Mouse (Mus musculus) c-Kit-positive CD71-positive TER-119-positive erythroid progenitor cells, embryonic 14.5 days (primary cell): ENCODE results near the gene AC124502.3.
"Not testable (repeated sequence)": the region's sequence is repeated elsewhere in the genome, so short reads cannot be mapped to it uniquely, and the experiment has no call there.

Experiments used
- DNase-seq: peaks from one replicate; pipeline ENCODE4 v3.0.0-alpha.2; 2013; ENCODE audit warnings: low spot score

Gene AC124502.3

DNA sequence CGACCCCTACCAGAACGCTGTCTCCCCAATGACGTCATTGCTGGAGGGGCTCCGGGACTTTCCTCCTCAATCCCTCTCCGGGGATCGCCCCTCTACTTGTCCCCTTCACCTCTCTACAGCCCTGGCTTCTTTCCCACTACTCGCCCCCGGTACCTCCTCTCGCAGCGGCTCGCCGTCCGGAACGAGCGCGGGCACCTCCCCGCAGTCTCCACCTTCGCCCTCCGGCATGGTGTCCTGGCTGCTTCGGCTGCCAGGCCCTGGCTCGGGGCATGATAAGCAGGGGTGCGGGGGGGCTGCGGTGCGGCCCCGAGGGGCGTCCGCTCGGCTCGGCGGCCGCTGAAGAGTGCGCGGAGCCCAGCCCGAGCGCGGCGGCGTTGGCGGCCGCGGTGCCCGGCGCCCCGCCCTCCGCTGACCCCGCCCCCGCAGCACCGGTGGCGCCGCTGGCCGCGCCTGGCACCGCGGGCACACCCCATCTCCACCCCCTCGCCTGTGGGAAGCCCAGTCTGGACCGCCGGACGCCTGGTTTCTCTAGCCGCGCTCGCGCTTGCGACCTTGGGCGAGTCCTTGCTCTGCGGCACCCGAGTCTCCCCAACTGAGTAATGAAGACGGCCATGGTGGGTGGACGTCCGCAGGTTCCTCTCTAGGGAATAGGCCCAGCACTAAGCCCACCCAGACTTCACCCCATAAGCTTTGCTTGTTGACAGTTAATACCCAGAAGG, 46.6 kb downstream of the AC124502.3 start, which contains the start of gene Tmem151a:
Gene Tmem151a, minus strand, starts transcription at position 387 of the 719 bp plus-strand sequence.
- no peak for DNase-seq

GRCm38 (mm10) chr19:5086533-5086932, 47.8 kb downstream of the AC124502.3 start:
- DNase-seq: not testable (repeated sequence)

DNA sequence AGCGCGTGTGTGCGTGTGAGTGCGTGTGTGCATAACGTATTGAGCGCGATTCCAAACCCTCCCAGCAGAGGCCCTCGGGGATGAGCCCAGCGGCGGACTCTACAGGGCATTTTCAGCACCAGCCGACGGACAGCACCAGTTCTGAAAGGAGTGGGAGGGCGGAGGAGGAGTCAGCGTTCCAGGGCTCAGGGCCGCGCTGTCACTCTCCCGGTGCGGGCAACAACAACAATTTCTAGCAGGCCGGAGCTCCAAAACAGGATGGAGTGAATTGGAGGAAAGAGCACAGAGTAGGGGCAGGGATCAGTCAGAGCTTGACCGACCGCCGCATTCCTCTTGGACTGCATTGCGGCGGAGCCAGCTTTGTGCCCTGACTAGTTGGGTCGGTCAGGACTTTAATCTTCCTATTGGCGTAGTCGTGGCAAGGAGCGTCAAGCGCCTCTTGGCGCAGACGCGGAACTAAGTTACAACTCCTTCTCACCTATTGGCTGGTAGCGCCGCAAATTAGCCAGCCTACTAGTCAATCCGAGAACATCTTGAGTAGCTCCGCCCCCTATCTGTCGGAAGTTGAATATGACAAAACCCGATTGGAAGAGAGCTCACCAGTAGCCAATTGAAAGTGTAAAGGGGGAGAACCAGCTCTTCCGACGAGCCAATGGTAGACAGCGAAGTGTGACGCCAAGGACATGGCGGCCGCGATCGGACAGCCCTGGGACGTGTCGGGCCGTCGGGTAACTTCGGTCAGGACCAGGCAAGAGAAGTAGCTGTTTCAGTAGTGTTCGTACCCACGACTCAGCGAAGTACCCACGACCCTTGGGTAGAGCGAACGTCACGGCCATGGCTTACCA, 49.4 kb downstream of the AC124502.3 start, which contains the start of gene Yif1a:
Gene Yif1a, plus strand, starts transcription at position 655 of the 845 bp plus-strand sequence.
- DNase-seq: peak; percentile 97

- DNase-seq: no peak
These were observed 50.6 kb downstream of the AC124502.3 start for GRCm38 (mm10) chr19:5089324-5089723.

- DNase-seq: no peak
These were observed 53.4 kb downstream of the AC124502.3 start for GRCm38 (mm10) chr19:5092083-5092482.

GRCm38 (mm10) chr19:5093481-5094242, 55.0 kb downstream of the AC124502.3 start:
- no peak for DNase-seq

DNA sequence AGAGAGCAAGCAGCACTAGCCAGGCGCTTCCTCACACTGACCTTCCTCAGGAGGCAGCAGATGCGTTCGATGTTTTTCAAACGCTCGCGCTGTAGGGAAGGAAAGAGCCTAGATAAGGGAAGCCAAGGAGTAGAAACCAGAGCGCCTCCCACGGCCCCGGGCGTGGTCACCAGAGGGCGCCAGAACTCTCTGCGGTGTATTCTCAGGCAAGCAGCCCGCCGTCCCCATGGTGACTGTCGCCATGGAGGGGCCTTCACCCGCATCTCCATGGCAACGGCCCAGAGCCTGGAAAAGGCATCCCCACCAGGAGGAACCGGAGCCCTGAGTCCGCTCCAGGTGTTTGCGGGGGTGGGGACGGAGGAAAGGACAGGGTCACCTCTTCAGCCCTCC, 55.5 kb downstream of the AC124502.3 start:
- DNase-seq: peak; percentile 86

DNA sequence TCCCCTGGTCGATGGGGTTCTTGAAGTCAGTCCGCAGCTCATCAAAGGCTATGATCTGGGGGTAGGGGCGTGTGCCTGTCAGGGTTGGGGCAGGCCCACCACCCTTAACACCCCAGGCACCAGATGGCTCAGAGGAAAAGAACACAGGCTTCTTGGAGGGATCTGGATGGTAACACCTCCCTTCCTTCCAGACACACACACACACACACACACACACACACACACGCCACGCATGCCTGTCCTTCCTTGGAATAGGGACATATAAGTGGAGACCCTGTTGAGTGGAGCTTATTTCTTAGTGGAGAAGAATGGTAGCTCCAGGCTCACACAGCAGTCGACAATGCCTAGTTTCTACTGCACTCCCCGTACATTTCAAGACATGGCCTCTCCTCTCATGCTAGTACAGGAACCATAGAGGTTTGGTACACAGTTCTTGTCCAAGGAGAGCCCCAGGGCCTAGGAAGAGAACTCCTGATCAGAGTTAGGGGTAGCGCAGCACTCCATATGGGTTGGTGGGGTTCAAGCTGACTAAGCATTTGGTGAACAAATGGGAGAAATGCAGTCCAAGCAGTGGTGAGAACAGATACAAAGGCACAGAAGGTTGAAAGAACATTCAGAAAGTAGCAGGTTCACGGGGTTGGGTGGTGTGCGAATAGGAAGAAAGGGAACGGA, 56.2 kb downstream of the AC124502.3 start:
- DNase-seq: no peak

DNA sequence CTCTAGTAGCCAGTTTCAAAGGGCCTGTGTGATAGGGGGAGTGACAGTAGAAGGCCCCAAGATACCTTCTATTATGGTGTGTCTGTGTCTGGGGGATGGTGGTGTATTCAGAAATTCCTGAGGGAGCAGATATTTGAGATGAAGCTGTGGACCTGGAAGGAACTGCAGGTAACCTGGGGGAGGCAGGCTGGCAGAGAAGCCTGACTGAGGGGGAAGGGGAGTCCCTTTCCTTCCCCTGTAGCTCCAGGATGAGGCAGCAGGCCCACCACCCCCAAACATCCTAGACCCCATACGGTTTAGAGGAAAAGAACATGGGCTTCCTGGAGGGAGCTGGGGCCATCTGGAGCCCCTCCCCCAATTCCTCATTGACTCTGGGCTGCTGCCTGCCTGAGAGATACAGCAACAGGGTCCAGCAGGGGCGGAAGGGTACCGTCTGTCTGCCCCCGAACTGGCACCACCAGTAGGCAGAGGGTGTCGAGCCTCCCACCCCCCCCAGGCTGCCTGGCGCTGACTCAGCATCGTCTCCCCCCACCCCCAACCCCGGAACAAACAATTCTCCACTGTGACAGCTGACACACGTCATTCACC, 57.3 kb downstream of the AC124502.3 start:
- DNase-seq: no peak

DNA sequence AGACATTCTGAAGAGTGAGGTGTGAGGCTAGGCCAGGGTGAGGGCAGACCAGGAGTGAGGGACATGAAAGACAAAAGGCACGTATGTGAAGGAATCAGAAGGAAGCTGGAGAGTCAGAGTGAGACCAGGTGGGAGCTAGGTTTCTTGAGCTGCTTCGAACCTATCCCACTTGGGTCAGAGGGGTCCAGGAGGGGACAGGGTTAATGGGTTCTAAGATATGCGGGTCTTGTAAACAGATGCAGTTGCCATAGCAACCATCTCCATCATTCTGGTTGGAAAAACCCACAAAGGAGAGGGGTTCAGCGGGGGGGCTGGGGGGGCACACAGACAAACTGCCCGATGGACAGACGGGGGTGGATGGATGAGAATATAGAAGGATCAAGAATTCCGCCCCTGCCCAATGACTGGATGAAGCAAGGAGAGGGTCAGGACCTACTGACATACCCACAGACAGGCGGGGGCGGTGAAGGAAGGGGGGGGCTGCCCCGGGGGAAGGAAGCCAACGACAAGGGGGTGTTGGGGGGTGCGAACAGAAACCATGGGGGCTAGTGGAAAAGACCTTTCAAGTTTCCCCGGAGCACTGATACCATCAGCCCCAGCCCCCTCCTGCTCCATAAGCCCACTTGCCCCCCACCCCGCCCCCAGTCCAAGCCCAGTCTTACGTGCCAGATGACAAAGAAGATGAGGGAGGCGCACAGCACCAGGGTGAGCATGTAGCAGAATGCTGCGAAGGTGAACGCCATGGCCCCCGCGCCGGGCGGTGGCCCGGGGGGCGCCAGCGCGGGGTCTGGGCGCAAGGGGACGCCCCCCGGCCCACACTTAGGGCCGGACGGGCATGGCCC, 59.1 kb downstream of the AC124502.3 start:
- DNase-seq: no peak

DNA sequence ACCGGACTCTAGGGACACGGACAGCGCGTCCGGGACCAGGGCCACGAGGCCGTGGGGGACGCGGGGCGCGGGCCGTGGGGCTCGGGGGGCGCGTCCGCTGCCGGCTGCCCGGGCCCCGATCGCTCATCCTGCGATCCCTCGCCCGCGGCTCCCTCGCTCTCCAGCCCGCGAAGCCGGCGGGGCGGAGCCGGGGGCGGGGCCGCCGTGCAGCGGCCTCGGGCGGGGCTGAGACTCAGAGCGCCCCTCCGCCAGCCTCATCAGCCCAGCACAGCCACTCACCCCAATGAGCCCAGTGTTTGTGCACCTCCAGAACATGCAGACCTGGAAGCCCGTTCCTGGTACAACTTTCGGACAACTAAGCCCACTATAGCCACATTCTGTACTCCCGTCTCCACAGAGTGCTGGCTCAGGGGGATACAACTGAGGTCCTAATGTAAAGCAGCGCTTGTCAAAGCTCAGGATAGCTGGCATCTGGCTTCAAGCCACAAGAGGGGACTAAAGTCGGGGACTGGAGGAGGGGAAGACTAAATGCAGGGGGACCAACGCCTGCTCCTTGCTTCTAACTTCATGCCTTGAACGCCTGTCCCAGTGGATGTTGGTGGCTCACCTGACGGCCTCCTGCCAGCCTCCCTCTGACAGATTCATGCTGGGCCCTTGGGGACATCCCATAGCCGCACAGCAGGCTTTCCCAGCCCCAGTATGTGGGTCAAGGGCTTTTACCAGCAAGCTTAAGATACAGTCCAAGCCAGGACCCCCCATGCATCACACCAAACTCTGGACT, 59.9 kb downstream of the AC124502.3 start, which contains the start of gene Cnih2:
Gene Cnih2, minus strand, starts transcription at position 159 of the 781 bp plus-strand sequence.
- DNase-seq: no peak
